Mouse (Mus musculus): ENCODE measurements around the gene Smagp.

Smagp gene

GRCm38 (mm10) chr15:100636700-100637501 is at the start of gene Smagp:
Smagp (minus strand) TSS chr15:100636940.
- no peak for DNase-seq

DNA sequence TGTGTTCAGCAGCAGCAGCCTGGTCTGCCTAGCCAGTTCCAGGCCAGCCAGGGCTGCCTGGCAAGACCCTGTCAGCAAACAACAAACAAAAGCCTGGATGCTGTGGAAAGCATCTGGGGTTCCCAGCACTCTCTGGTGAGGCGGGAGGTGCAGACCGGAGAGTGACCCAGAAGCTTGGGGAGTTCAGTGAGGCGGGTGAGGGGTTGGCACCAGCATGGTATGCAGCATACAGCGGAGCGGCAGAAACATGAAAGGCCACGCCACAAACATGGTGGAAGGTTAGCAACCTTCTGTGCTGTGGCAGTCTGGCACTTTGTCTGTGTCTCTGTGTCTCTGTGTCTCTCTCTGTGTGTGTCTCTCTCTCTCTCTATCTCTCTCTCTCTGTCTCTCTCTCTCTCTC is 49.7 kb upstream of the Smagp start:
- no peak for DNase-seq

DNA sequence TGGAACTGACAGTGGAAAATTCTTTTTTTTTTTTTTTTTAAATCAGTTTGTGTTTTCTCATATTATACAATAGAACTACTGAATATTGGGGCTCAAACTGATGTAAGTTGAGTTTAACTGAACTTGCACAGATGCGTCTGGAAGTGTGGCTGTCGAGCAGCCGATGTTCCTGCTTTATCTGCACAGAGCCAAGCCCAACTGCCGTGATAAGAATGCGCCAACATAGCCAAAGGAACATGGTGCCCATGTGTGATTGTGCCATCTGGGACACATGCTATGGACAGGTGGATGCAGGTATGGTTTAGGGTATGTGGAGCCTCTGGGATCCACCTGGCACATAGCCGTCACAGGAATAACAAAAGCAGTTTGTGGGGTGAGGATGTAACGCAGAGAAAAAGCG is 49.1 kb upstream of the Smagp start:
- no peak for DNase-seq

- DNase-seq = no peak
Observed at GRCm38 (mm10) chr15:100685255-100685654, 48.5 kb upstream of the Smagp start.

GRCm38 (mm10) chr15:100684450-100684849 is 47.7 kb upstream of the Smagp start:
- no peak for DNase-seq

GRCm38 (mm10) chr15:100683041-100683440 is 46.3 kb upstream of the Smagp start:
- peak; percentile 63 for DNase-seq

DNA sequence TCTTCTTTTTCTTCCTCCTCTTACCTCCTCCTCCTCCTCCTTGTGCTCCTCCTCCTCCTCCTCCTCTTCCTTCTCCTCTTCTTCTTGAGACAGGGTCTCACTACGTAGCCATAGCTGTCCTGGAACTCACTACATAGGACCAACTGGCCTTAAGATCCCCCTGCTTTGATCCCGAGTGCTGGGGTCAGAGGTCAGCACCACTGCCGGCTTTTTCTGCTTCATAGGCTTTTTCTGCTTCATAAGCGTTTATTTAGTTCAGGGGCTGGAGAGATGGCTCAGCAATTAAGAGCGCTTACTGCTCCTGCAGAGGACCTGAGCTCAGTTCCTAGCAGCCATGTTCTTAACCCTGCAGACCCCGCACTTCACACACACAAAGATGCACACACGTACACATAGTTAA is 45.0 kb upstream of the Smagp start:
- DNase-seq = no peak

DNA sequence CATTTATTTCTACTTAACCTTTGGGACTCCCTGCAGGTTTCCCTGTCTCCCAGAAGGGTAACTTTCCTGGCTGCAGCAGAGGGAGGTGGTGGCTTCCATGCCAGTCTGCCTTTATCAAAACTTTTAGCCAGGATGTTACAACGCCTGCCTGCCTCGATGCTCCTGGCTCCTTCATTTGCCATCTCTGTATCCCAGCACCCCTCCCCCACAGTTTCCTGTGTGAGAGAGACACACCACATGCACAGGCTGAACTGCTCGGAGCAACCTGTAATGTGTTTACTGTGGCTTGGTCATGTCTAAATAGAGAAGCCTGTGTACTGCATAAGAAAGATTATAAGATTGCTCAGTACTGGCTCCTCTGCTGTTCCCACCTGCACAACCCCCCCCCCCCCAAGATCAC is 43.6 kb upstream of the Smagp start:
- no peak for DNase-seq

- DNase-seq = no peak
Observed at GRCm38 (mm10) chr15:100679005-100679404, 42.3 kb upstream of the Smagp start.

DNA sequence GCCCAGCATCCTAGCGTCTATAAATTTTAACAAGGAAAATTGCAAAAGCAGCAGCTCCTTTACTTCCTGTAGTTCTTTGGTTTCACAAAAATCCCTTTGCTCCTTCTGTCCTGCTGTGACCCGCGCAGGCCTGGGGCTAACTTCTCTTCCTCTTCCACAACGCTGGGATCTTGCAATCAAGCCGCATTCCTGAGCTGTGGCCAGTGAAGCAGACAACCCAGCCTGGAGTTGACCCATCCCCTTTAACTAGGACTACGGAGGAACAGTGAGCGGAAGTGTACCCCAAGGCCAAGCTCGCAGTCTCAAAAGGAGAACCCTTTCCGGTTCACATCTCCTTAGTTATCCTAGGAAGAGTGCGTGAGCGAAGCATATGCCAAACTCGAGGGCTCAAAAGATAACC is 41.8 kb upstream of the Smagp start:
- no peak for DNase-seq

DNA sequence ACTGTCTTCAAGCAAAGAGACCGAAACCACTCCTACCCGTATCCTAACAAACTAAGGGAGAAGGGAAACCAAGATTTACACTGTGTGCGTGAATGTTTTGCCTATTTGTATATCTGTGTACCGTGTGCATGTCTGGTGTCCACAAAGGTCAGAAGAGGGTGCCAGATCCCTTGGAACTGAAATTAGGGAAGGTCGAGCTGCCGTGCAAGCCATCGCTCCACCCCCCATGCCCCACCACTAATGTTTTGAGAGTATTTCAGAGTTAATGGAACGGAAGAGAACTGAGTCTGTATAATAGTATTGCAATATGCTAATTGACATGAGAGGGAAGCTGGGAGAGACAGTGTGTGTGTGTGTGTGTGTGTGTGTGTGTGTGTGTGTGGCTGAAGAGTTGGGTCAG is 40.9 kb upstream of the Smagp start:
- no peak for DNase-seq

- DNase-seq = no peak
Observed at GRCm38 (mm10) chr15:100676521-100676920, 39.8 kb upstream of the Smagp start.

GRCm38 (mm10) chr15:100675486-100675885 is 38.7 kb upstream of the Smagp start:
- DNase-seq = no peak

GRCm38 (mm10) chr15:100674566-100674965 is 37.8 kb upstream of the Smagp start:
- no peak for DNase-seq

GRCm38 (mm10) chr15:100673585-100674391 is 37.0 kb upstream of the Smagp start:
- DNase-seq = no peak

DNA sequence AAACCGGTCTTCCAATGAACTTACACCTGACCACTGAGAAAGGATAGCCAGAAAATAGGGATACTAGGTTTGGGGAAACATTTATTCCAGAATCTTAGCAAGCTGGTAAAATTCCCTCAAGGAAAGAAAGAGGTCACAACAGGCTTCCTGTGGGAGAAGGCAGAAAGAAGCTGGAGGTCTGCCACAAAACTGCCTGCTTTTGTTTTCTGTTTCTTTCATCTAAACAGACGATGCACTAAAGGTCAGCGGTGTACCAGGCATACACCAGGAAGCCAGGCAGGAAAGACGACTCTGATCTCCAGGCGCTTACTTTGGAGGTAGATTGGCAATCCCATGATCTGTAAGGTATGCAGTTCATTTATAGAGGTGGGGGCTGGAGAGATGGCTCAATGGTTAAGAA is 34.1 kb upstream of the Smagp start:
- DNase-seq = no peak

DNA sequence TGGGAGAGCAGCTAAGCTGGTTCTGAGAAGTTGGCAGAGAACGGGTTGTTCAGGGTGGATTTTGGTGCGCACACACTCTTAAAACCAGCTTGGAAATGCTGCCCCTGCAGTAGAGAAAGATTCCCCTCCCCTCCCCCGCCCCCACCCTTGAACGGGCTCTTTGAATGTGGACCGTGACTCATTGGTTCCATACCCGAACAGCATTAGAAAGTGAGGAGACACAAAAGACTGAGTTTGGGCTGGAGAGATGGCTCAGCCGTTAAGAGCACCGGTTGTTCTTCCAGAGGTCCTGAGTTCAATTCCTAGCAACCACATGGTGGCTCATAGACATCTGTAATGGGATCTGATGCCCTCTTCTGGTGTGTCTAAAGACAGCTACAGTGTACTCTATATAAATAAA is 33.3 kb upstream of the Smagp start:
- no peak for DNase-seq

GRCm38 (mm10) chr15:100669337-100669736 is 32.6 kb upstream of the Smagp start, which contains the start of gene Bin2:
Bin2 (minus strand) TSS chr15:100669553.
- DNase-seq = no peak

- DNase-seq = no peak
Observed at GRCm38 (mm10) chr15:100667871-100668545, 31.3 kb upstream of the Smagp start.

DNA sequence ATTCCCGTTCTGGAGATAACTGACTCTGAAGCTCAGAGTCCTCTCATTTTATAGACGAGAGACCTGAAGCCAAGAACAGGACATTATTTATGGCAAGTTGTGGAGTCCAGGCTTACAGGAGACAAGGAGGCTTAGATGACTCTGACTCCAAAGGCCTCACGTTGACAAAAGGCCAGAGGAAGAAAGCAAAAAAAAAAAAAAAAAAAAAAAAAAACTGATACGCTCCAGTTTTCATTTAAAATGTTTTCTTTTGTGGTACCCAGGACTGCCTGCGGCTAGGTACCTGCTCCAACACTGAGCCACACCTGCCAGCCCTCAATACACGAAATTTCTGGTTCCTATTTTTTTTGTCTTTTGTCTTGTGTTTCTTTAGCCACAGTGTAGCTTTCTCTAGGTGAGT is 30.7 kb upstream of the Smagp start:
- DNase-seq = no peak

- no peak for DNase-seq
Observed at GRCm38 (mm10) chr15:100666851-100667250, 30.1 kb upstream of the Smagp start.

- DNase-seq = no peak
Observed at GRCm38 (mm10) chr15:100666219-100666696, 29.5 kb upstream of the Smagp start.
